Mouse (Mus musculus): ENCODE data around the gene Baz2b. TPM values are rescaled to one million over a fixed set of nuclear protein-coding genes. Genes with fewer than 3 reads are reported as not detected.

Gene Baz2b
- total and polyA plus RNA-seq, 3 experiments = 5.7 to 11.4 TPM; not detected in 1

GRCm38 (mm10) chr2:60030991-60031390 is 178.6 kb downstream of the Baz2b start:
- TF ChIP-seq GATA1 (IDR thresholded peaks at IDR 0.05; ENCODE audit: low read depth, low read length) (no peak), EP300 (IDR thresholded peaks at IDR 0.05; ENCODE audit: low read depth in 1 of 2, low read length in 2 of 2) (no peak), ZNF384 (IDR thresholded peaks at IDR 0.05; ENCODE audit: low read depth, low read length) (no peak), MEF2A (IDR thresholded peaks at IDR 0.05; ENCODE audit: extremely low read depth, insufficient replicate concordance, low read depth, low read length, poor library complexity, severe bottlenecking) (no peak), USF1 (IDR thresholded peaks at IDR 0.05; ENCODE audit: low read depth, low read length) (no peak), TCF12 (IDR thresholded peaks at IDR 0.05; ENCODE audit: low read depth, low read length) (no peak), RCOR1 (IDR thresholded peaks at IDR 0.05; ENCODE audit: low read depth, low read length) (no peak), SMC3 (IDR thresholded peaks at IDR 0.05; ENCODE audit: low read depth, low read length) (no peak), ETS1 (IDR thresholded peaks at IDR 0.05; ENCODE audit: low read depth, low read length) (no peak), HCFC1 (IDR thresholded peaks at IDR 0.05; ENCODE audit: low read depth, low read length) (no peak), POLR2AphosphoS2 (IDR thresholded peaks at IDR 0.05; ENCODE audit: low read length) (no peak), E2F4 (IDR thresholded peaks at IDR 0.05; ENCODE audit: borderline replicate concordance, low read depth, low read length) (no peak), JUND (IDR thresholded peaks at IDR 0.05; ENCODE audit: low read depth, low read length) (no peak), MYC (IDR thresholded peaks at IDR 0.05; ENCODE audit: low read depth, low read length) (no peak)
- DNase-seq (ENCODE audit: low read depth, low spot score) = no peak
- H3K9me3 ChIP-seq (replicated peaks; ENCODE audit: insufficient read depth, low read length) = no peaks in the 10 kb centered on the region

GRCm38 (mm10) chr2:60029020-60029419 is 180.6 kb downstream of the Baz2b start:
- H3K9ac ChIP-seq (ENCODE audit: control insufficient read depth, low read depth, low read length, poor library complexity, severe bottlenecking) = no peak overlapping the region
- DNase-seq (ENCODE audit: low read depth, low spot score) = no peak
- TF ChIP-seq GATA1 (IDR thresholded peaks at IDR 0.05; ENCODE audit: low read depth, low read length) = no peak
- H3K4me1 ChIP-seq (ENCODE audit: control insufficient read depth in 1 of 2, insufficient read depth in 2 of 2, low read length in 2 of 2) = no peaks in the 10 kb centered on the region
- no peak overlapping the region for H3K4me3 ChIP-seq (ENCODE audit: control insufficient read depth in 1 of 2, insufficient read depth in 1 of 2, low read depth in 2 of 2, low read length in 2 of 2)
- H3K27ac ChIP-seq (ENCODE audit: control insufficient read depth, low read depth, low read length) = no peak overlapping the region
- H3K27me3 ChIP-seq (ENCODE audit: control insufficient read depth in 1 of 2, insufficient read depth in 2 of 2, low read length in 2 of 2) = no peaks in the 10 kb centered on the region
- H3K79me2 ChIP-seq (ENCODE audit: control insufficient read depth, insufficient read depth, low read length, poor library complexity) = no peaks in the 10 kb centered on the region
- H3K9me3 ChIP-seq (replicated peaks; ENCODE audit: insufficient read depth, low read length) = no peaks in the 10 kb centered on the region
- H3K36me3 ChIP-seq (ENCODE audit: control insufficient read depth in 1 of 2, insufficient read depth in 2 of 2, low read length in 2 of 2) = no peaks in the 10 kb centered on the region

More at GRCm38 (mm10) chr2:60030991-60031390, 178.6 kb downstream of the Baz2b start:
- H3K27me3 ChIP-seq (ENCODE audit: control insufficient read depth in 1 of 2, insufficient read depth in 2 of 2, low read length in 2 of 2) = no peaks in the 10 kb centered on the region
- no peaks in the 10 kb centered on the region; a peak in 1 of 4 replicates for H3K36me3 ChIP-seq (ENCODE audit: control insufficient read depth in 1 of 2, insufficient read depth in 2 of 2, low read length in 2 of 2)
- H3K9ac ChIP-seq (ENCODE audit: control insufficient read depth, low read depth, low read length, poor library complexity, severe bottlenecking) = no peak overlapping the region
- no peak overlapping the region for H3K4me3 ChIP-seq (ENCODE audit: control insufficient read depth in 1 of 2, insufficient read depth in 1 of 2, low read depth in 2 of 2, low read length in 2 of 2)
- H3K4me1 ChIP-seq (ENCODE audit: control insufficient read depth in 1 of 2, insufficient read depth in 2 of 2, low read length in 2 of 2) = no peaks in the 10 kb centered on the region
- no peak overlapping the region for H3K27ac ChIP-seq (ENCODE audit: control insufficient read depth, low read depth, low read length)
- no peaks in the 10 kb centered on the region for H3K79me2 ChIP-seq (ENCODE audit: control insufficient read depth, insufficient read depth, low read length, poor library complexity)

- Histone ChIP-seq H3K36me3 (ENCODE audit: control insufficient read depth in 1 of 2, insufficient read depth in 2 of 2, low read length in 2 of 2) (no peaks in the 10 kb centered on the region), H3K9ac (ENCODE audit: control insufficient read depth, low read depth, low read length, poor library complexity, severe bottlenecking) (no peak overlapping the region), H3K27me3 (ENCODE audit: control insufficient read depth in 1 of 2, insufficient read depth in 2 of 2, low read length in 2 of 2) (no peaks in the 10 kb centered on the region), H3K27ac (ENCODE audit: control insufficient read depth, low read depth, low read length) (no peak overlapping the region), H3K79me2 (ENCODE audit: control insufficient read depth, insufficient read depth, low read length, poor library complexity) (no peaks in the 10 kb centered on the region), H3K4me3 (ENCODE audit: control insufficient read depth in 1 of 2, insufficient read depth in 1 of 2, low read depth in 2 of 2, low read length in 2 of 2) (no peak overlapping the region), H3K4me1 (ENCODE audit: control insufficient read depth in 1 of 2, insufficient read depth in 2 of 2, low read length in 2 of 2) (no peaks in the 10 kb centered on the region), H3K9me3 (replicated peaks; ENCODE audit: insufficient read depth, low read length) (no peaks in the 10 kb centered on the region)
- TF ChIP-seq BHLHE40 (IDR thresholded peaks at IDR 0.05; ENCODE audit: borderline replicate concordance, low read depth, low read length) = no peak
- DNase-seq (ENCODE audit: low read depth, low spot score) = no peak
Measured at GRCm38 (mm10) chr2:60027166-60027565, 182.5 kb downstream of the Baz2b start.
